In genomic region chr3:156799228-156799627, GRCm38 (mm10) we compare ENCODE assay signal across 28 mouse cellular contexts.
"Had no signal": no experiment of that assay in that cellular context is flagged by ENCODE, and none has a peak within 500 bp of the region (broad histone marks: within the 10 kb centered on the region; RNA-seq: fewer than 3 reads in every experiment).

No protein-coding gene starts in this region.

- DNase-seq: cerebellum, adult 9-10 months; cerebellum, adult 9-11 months; cerebellum, postnatal 10 days; cerebellum, postnatal 14 days; cerebellum, postnatal 25 days; cerebellum, postnatal 36 days; embryo, embryonic 11 days; forebrain, postnatal 0 days; gastrocnemius, adult 2 months; gastrocnemius, postnatal 10 days; gastrocnemius, postnatal 14 days; gastrocnemius, postnatal 25 days; gastrocnemius, postnatal 36 days; heart, adult 11 months; heart, adult 18-20 months; heart, adult 2 months had no signal

- ATAC-seq: forebrain, embryonic 13.5 days; forebrain, embryonic 14.5 days; forebrain, embryonic 15.5 days; forebrain, embryonic 16.5 days; forebrain, postnatal 0 days had no signal

- H3K4me3 ChIP-seq: embryonic facial prominence, embryonic 10.5 days; embryonic facial prominence, embryonic 12.5 days; embryonic facial prominence, embryonic 13.5 days; embryonic facial prominence, embryonic 15.5 days; erythroblast, embryonic 14.5 days; forebrain, embryonic 10.5 days; forebrain, embryonic 12.5 days; forebrain, embryonic 13.5 days; forebrain, embryonic 15.5 days; gastrocnemius, adult 2 months; heart, adult 2 months; heart, embryonic 10.5 days had no signal

- H3K4me1 ChIP-seq: embryonic facial prominence, embryonic 12.5 days; embryonic facial prominence, embryonic 13.5 days; embryonic facial prominence, embryonic 15.5 days; heart, embryonic 10.5 days had no signal

- H3K27ac ChIP-seq: embryonic facial prominence, embryonic 10.5 days; embryonic facial prominence, embryonic 12.5 days; embryonic facial prominence, embryonic 13.5 days; embryonic facial prominence, embryonic 15.5 days; forebrain, embryonic 10.5 days; forebrain, embryonic 12.5 days; forebrain, embryonic 13.5 days; forebrain, embryonic 15.5 days; gastrocnemius, adult 2 months; heart, adult 2 months; heart, embryonic 10.5 days had no signal
